Mouse (Mus musculus) small intestine, adult 2 months (tissue): ENCODE measurements at regions not wholly inside any gene's neighbourhood (a gene's known extent, or its start where the extent isn't known, plus 50 kb on each side); places are given as distances from the start of the nearest gene placed in this dataset.

ENCODE experiments used
- H3K27ac ChIP-seq: fragments of 200-500 bp; 2 replicates; pipeline ENCODE4 v1.5.1; 2012; ENCODE audit warnings: low read depth, low read length, control low read depth, inconsistent platforms; ENCODE audit not compliant: insufficient read depth
- H3K27me3 ChIP-seq: fragments of 200-500 bp; 2 replicates; pipeline ENCODE4 v1.6.1; 2012; ENCODE audit warnings: mild to moderate bottlenecking, moderate library complexity, low read length, inconsistent platforms; ENCODE audit not compliant: control insufficient read depth, insufficient read depth
- H3K36me3 ChIP-seq: fragments of 200-500 bp; 2 replicates; pipeline ENCODE4 v1.6.1; 2012; ENCODE audit warnings: mild to moderate bottlenecking, low read length, control low read depth, inconsistent platforms; ENCODE audit not compliant: control insufficient read depth, insufficient read depth
- H3K4me1 ChIP-seq: fragments of 200-500 bp; 2 replicates; pipeline ENCODE4 v1.6.1; 2012; ENCODE audit warnings: low read length, inconsistent platforms, mixed read lengths; ENCODE audit not compliant: control insufficient read depth, insufficient read depth, insufficient read length
- H3K4me3 ChIP-seq: fragments of 200-500 bp; 2 replicates; pipeline ENCODE4 v1.5.1; 2012; ENCODE audit warnings: low read depth, mild to moderate bottlenecking, control low read depth, inconsistent platforms, low read length, moderate library complexity
- CTCF ChIP-seq: fragments of 200-500 bp; IDR thresholded peaks from 2 replicates; pipeline ENCODE4 v1.5.1; 2012; ENCODE audit warnings: low read depth, mild to moderate bottlenecking, control low read depth, inconsistent platforms, low read length, moderate library complexity, mixed read lengths; ENCODE audit not compliant: insufficient replicate concordance, insufficient read length; ENCODE audit errors: extremely low read depth
- POLR2A ChIP-seq: fragments of 200-500 bp; IDR thresholded peaks from 2 replicates; pipeline ENCODE4 v1.6.1; 2012; ENCODE audit warnings: low read depth, mild to moderate bottlenecking, control low read depth, inconsistent platforms, low read length, moderate library complexity
- WGBS: fragments of 180-500 bp; shearing (Covaris S2); methylation state at CpG from one replicate; pipeline ENCODE4 v1.1.7; 2018; 5-methylcytosine and 5-hydroxymethylcytosine counted together

- no peak overlapping the region for H3K27ac ChIP-seq
- TF ChIP-seq POLR2A, result no peak
- TF ChIP-seq CTCF, result no peak
- WGBS, result 66% methylated on average over 4 of the region's 4 CpGs
- no peaks in the 10 kb centered on the region for H3K4me1 ChIP-seq
- H3K4me3 ChIP-seq, result no peak overlapping the region
- no peaks in the 10 kb centered on the region for H3K27me3 ChIP-seq
- H3K36me3 ChIP-seq, result no peaks in the 10 kb centered on the region
Measured at GRCm38 (mm10) chr8:90579426-90579825, 231.3 kb upstream of the Tox3 start.

- H3K4me1 ChIP-seq, result no peaks in the 10 kb centered on the region
- no peaks in the 10 kb centered on the region for H3K27me3 ChIP-seq
- H3K27ac ChIP-seq, result no peak overlapping the region
- TF ChIP-seq POLR2A (no peak), CTCF (no peak)
- no peaks in the 10 kb centered on the region for H3K36me3 ChIP-seq
- WGBS, result 91% methylated on average over 4 of the region's 4 CpGs
- H3K4me3 ChIP-seq, result no peak overlapping the region
Measured at GRCm38 (mm10) chr8:90576976-90577375, 228.8 kb upstream of the Tox3 start.

- TF ChIP-seq CTCF, result no peak
- no peak for TF ChIP-seq POLR2A
- Histone ChIP-seq H3K27me3 (no peaks in the 10 kb centered on the region), H3K36me3 (no peaks in the 10 kb centered on the region), H3K4me1 (no peaks in the 10 kb centered on the region), H3K4me3 (no peak overlapping the region), H3K27ac (no peak overlapping the region)
- 86% methylated on average over 3 of the region's 3 CpGs for WGBS
Measured at GRCm38 (mm10) chr8:90574676-90575075, 226.5 kb upstream of the Tox3 start.

DNA sequence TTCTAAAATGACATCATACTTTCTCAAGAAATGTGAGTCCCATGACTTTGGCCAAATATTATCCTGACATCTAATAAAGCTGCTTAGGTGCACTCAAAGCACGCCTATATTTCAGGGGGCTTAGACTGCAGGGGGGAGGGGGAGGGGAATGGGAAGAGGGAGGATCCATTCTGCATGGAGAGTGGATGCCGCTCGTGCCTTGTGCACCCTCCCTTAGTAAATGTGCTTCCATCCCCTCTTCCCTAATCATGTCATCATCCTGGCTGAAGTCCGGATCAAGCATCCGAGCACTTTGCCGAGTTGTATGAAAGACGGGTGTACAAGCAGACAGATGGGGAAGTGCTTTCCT, 207.9 kb upstream of the Tox3 start:
- Histone ChIP-seq H3K36me3 (no peaks in the 10 kb centered on the region), H3K4me3 (no peak overlapping the region), H3K27me3 (no peaks in the 10 kb centered on the region), H3K27ac (no peak overlapping the region), H3K4me1 (no peaks in the 10 kb centered on the region)
- no peak for TF ChIP-seq POLR2A
- TF ChIP-seq CTCF, result no peak
- 83% methylated on average over 7 of the region's 7 CpGs for WGBS

DNA sequence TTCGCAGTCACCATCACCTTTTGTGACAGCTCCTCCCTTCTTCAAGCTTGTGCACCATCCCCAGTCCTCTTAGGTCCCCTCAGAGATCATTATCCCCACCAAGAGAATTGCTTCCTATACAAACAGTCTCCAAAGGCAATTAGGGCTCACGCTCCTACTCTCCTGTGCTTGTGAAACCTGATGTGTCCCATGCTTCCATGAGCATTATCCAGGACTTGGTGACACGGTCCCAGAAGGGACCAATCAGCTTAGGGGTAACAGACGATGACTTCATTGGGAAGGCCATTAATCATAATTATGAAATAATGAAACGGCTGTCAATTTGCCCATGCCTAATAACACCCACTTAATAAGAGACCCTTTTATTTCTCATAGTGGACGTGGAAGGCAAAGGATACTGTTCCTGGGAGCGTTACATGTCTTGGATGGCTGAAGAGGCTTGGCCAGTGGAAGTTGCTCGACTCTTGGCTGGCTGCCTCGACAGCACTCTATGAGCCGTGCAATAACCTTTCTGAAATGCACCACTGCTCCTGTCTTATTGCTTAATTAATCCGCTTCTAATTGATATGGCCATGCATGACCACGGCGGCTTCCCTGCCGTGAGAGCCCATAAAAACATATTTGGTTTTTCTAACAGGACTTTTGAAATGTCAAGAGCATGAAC, 207.4 kb upstream of the Tox3 start:
- H3K36me3 ChIP-seq, result no peaks in the 10 kb centered on the region
- 84% methylated on average over 14 of the region's 14 CpGs for WGBS
- no peak overlapping the region for H3K4me3 ChIP-seq
- no peaks in the 10 kb centered on the region for H3K4me1 ChIP-seq
- H3K27ac ChIP-seq, result no peak overlapping the region
- no peaks in the 10 kb centered on the region for H3K27me3 ChIP-seq
- no peak for TF ChIP-seq POLR2A

DNA sequence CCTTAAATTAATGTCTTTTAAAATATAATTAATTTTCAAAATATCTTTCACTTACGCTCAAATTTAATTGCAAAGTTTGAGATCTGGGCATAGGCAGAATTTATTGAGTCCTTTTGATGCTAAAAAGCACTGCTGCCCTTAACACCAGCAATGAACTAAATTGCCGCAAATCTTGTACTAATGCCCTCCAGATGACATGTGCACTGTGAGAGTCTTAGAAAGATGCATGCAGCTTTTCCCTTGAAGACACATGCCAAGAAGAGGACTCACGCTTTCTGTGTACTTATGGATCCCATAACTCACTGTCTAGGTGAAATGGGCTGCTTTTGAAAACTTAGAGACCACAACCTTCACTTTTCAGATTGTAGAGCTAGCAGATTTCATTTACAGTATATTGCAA, 199.1 kb upstream of the Tox3 start:
- WGBS, result 83% methylated on average over 3 of the region's 3 CpGs
- Histone ChIP-seq H3K27me3 (no peaks in the 10 kb centered on the region), H3K36me3 (no peaks in the 10 kb centered on the region), H3K4me1 (no peaks in the 10 kb centered on the region), H3K27ac (no peak overlapping the region), H3K4me3 (no peak overlapping the region)
- TF ChIP-seq CTCF (no peak), POLR2A (no peak)

DNA sequence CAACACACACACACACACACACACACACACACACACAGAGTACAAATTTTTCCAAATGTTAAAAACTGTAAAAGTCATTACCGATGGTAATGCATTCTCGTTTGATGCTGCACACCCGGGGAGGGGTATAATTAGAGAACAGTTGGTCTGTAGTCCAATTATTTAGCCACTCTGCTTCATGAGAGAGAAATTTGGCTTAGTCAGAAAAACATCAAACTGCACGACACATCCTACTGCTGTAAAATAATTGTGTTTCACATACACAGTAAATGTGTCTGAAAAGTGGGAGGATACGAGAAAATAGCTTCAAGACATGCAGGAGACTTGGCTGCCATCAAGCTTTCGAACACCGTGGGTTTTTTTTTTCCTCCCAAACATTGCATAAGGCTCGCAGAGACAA, 194.5 kb upstream of the Tox3 start:
- no peaks in the 10 kb centered on the region for H3K36me3 ChIP-seq
- no peak overlapping the region for H3K27ac ChIP-seq
- no peaks in the 10 kb centered on the region for H3K4me1 ChIP-seq
- H3K4me3 ChIP-seq, result no peak overlapping the region
- TF ChIP-seq CTCF, result no peak
- WGBS, result 73% methylated on average over 8 of the region's 8 CpGs
- no peaks in the 10 kb centered on the region for H3K27me3 ChIP-seq

DNA sequence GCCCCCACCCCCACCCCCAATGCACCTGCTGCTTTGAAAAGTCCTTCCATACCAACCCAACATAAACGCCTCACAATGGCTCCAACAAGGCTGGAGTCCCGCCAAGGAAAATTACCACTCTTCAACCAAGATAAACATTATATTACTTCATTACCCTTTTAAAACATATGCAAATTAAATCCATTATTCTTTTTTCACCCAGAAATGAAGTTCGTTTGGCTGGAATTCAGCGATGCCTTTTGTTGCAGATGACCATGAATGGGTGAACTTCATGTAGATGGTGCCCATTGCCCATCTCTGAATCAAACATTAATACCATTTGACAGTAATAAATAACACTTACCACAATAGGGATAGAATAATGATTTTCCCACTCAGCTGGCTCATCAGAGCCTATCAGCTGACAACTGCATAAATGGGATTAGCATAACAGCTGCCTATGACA, 188.1 kb upstream of the Tox3 start:
- H3K36me3 ChIP-seq, result no peaks in the 10 kb centered on the region
- WGBS, result 81% methylated on average over 4 of the region's 4 CpGs
- no peaks in the 10 kb centered on the region for H3K4me1 ChIP-seq
- H3K27ac ChIP-seq, result no peak overlapping the region
- no peak for TF ChIP-seq CTCF
- no peak for TF ChIP-seq POLR2A
- H3K27me3 ChIP-seq, result no peaks in the 10 kb centered on the region
- H3K4me3 ChIP-seq, result no peak overlapping the region
